Mouse (Mus musculus): ENCODE results near the gene Adrm1.

Adrm1 gene

GRCm38 (mm10) chr2:180219145-180219943 lies 48.1 kb downstream of the Adrm1 start:
- no peak for DNase-seq

- DNase-seq: no peak
Observed at GRCm38 (mm10) chr2:180220165-180220564, 48.9 kb downstream of the Adrm1 start.

GRCm38 (mm10) chr2:180221051-180221450 lies 49.8 kb downstream of the Adrm1 start:
- DNase-seq: no peak

- no peak for DNase-seq
Observed at GRCm38 (mm10) chr2:180222250-180222649, 51.0 kb downstream of the Adrm1 start.

- DNase-seq: no peak
Observed at GRCm38 (mm10) chr2:180224647-180225043, 53.4 kb downstream of the Adrm1 start.

GRCm38 (mm10) chr2:180225044-180225761 lies 53.9 kb downstream of the Adrm1 start:
- peak in 1 of 2 experiments; percentile 20 for DNase-seq
